Mouse (Mus musculus): ENCODE results near the gene Stpg2.

- TF ChIP-seq EP300 (IDR thresholded peaks at IDR 0.05; ENCODE audit: low read length): no peak
- no peak for TF ChIP-seq ZMIZ1 (IDR thresholded peaks at IDR 0.05; ENCODE audit: low read depth, low read length)
- TF ChIP-seq CTCF (conservative IDR thresholded peaks at IDR 0.05 in 1 of 2, IDR thresholded peaks at IDR 0.05 in 1 of 2; ENCODE audit: low read depth in 2 of 2, low read length in 2 of 2): no peak
- TF ChIP-seq POLR2A (IDR thresholded peaks at IDR 0.05; ENCODE audit: low read depth, low read length): no peak
- TF ChIP-seq USF2 (conservative IDR thresholded peaks at IDR 0.05; ENCODE audit: low read depth, low read length): no peak
- no peak for TF ChIP-seq SIN3A (IDR thresholded peaks at IDR 0.05; ENCODE audit: low read length)
- TF ChIP-seq MAX (IDR thresholded peaks at IDR 0.05; ENCODE audit: low read length): no peak
These were observed 456.7 kb downstream of the Stpg2 start for GRCm38 (mm10) chr3:139662241-139662640.
